Mouse (Mus musculus): ENCODE measurements around the gene Kcnd3.

Kcnd3 gene

GRCm38 (mm10) chr3:105653544-105654380 lies 201.6 kb downstream of the Kcnd3 start:
- no peak for DNase-seq (ENCODE audit: low spot score in 2 of 2)

DNA sequence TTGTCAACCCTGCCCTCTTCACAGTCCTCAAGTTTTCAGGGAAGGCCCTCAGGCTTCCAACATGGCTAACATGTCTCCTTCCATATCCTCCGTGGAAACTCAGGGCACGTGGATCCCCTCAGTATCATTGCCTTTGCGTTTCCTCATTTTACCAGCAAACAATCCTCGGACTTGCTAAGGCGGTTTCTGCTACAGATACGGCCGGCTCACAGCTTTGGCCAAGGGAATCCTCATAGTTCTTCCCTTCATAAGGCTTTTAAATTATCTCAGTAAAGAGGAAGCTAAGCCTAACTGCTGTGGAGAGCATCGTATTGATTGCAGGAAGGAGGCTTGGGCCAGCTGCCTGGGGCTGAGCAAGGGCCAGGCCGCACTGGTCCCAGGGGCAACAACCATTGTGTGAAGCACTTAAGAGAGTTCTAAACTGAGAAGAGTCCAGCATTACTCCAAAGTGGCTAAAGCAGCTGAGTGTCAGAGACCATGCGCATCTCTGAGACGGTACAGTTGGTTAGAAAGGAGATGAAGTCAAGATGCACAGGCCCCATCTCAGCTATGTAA lies 203.0 kb downstream of the Kcnd3 start:
- DNase-seq (ENCODE audit: low spot score in 2 of 2) = no peak

DNA sequence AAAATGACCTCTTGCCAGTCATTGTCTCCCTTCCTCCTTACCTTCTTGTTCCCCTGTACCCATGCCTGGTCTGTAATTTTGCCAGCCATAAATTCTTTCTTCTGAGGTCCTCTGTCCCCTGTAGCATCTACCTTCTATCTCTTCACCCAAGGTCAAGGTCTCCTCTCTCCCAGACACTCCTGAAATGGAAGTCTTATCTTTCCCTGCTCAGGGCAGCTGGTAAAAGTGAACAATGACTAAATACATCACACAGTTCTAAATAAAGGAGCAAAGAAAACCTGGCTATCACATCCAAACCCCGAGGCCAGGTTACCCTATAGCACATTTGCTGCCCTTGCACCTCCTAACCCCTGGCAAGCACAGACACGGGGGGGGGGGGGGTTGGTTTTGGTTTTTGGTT lies 208.4 kb downstream of the Kcnd3 start:
- DNase-seq (ENCODE audit: low spot score in 2 of 2) = no peak

DNA sequence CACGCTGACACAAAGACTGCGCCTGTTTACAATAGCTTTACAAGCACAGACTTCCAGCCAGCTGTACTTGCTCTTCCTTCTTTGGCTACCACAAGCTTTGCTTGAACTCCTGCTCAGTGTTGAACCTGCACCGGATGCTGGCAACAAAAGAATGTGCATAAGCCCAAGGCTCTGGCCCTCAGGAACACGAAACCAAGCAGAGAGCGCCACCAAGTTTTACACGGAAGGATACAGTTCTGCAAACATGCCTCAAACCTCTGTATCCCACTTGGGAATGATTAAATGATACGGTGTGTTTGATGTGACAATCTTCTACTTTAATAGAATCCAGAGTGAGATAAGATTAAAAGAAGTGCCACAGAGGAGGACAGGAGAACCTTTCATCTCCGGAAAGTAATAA lies 210.9 kb downstream of the Kcnd3 start:
- DNase-seq (ENCODE audit: low spot score in 2 of 2) = no peak

GRCm38 (mm10) chr3:105665105-105665765 lies 213.1 kb downstream of the Kcnd3 start:
- DNase-seq (ENCODE audit: low spot score in 2 of 2) = no peak

GRCm38 (mm10) chr3:105666996-105667523 lies 214.9 kb downstream of the Kcnd3 start:
- DNase-seq (ENCODE audit: low spot score in 2 of 2) = no peak

GRCm38 (mm10) chr3:105668161-105668560 lies 216.0 kb downstream of the Kcnd3 start:
- no peak for DNase-seq (ENCODE audit: low spot score in 2 of 2)

GRCm38 (mm10) chr3:105669776-105670175 lies 217.6 kb downstream of the Kcnd3 start:
- DNase-seq (ENCODE audit: low spot score in 2 of 2) = no peak

DNA sequence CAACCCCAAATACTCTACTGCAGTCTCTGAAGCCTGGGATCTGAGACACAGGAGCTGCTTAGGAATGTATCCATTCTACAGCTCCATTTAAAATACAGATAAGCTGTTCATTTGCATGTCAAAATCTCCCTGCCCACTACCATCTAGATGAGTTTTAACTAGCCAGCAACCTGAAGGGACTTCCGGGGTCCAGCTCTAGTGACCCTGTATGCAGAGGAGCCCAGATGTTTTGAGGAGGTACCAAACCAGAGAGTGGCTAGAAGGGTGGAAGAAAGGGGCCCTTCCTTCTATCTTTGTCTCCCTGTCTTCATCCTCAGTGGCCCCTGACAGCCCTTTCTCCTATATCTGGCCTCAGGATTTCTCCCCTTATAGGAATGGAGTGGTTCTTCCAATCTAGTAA lies 218.7 kb downstream of the Kcnd3 start:
- DNase-seq (ENCODE audit: low spot score in 2 of 2) = no peak

GRCm38 (mm10) chr3:105674595-105675218 lies 222.6 kb downstream of the Kcnd3 start:
- peak in 1 of 2 experiments; percentile 45 for DNase-seq (ENCODE audit: low spot score in 2 of 2)

GRCm38 (mm10) chr3:105675932-105676331 lies 223.8 kb downstream of the Kcnd3 start:
- DNase-seq (ENCODE audit: low spot score in 2 of 2) = no peak

- DNase-seq (ENCODE audit: low spot score in 2 of 2) = no peak
These were observed 228.2 kb downstream of the Kcnd3 start for GRCm38 (mm10) chr3:105680346-105680745.

- DNase-seq (ENCODE audit: low spot score in 2 of 2) = no peak
These were observed 234.5 kb downstream of the Kcnd3 start for GRCm38 (mm10) chr3:105686394-105687323.

GRCm38 (mm10) chr3:105687324-105688060 lies 235.4 kb downstream of the Kcnd3 start, which contains the start of gene Ddx20:
TSS of gene Ddx20 (minus strand) at chr3:105687574.
- DNase-seq (ENCODE audit: low spot score in 2 of 2) = peak; percentile 74 to 81

DNA sequence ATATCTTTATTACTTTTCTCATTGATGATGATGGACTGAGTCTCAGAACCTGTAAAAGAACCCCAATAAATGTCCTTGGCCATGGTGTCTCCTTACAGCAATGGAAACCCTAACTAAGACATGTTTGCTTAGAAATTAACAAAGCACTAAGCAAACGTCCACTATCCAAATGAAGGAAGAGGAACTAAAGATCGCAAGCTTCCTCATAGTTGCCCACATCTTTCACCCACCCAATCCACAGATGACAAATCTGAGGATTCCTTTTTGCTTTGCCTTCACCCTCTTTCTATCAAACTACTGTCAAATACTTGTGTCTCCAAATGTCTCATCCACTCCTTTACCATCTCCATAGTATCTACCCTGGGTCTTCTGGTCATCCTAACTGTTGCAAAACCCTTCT lies 236.4 kb downstream of the Kcnd3 start:
- DNase-seq (ENCODE audit: low spot score in 2 of 2) = no peak

DNA sequence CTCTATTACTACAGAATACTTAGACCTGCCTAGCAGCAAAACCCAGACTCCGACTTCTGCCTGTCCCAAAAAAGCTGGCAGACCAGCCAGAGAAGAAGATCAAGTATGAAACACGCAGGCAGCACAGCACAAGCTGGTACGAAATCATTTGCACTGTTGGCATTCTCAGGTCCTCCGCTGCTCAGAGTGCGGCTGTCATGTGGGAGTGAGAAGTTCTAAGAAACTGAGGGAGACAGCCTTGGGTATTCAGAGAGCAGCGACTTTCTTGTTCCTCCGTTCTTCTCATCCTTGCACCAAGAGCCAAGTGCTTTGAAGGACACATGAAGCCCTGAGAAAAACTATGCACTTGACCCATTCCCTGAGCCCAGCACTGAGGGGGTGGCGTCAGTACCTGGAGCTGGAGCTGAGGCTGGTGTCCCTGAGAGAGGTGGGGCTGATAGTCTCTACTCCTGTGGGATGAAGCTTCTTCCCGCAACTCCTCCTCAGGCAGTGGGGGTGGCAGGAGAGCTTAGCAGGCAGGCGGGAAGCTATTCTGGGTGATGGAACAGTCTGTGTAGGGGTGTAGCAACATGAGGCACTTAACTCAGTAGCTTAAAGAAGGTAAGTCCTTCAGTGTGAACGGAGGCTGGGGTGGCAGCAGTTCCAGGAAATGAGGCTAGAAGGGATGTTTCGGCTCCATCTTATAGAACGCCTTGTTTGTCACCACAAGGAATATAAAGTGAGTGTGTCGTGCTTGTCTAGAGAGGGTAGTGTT lies 241.4 kb downstream of the Kcnd3 start:
- DNase-seq (ENCODE audit: low spot score in 2 of 2) = peak in 1 of 2 experiments; percentile 67

DNA sequence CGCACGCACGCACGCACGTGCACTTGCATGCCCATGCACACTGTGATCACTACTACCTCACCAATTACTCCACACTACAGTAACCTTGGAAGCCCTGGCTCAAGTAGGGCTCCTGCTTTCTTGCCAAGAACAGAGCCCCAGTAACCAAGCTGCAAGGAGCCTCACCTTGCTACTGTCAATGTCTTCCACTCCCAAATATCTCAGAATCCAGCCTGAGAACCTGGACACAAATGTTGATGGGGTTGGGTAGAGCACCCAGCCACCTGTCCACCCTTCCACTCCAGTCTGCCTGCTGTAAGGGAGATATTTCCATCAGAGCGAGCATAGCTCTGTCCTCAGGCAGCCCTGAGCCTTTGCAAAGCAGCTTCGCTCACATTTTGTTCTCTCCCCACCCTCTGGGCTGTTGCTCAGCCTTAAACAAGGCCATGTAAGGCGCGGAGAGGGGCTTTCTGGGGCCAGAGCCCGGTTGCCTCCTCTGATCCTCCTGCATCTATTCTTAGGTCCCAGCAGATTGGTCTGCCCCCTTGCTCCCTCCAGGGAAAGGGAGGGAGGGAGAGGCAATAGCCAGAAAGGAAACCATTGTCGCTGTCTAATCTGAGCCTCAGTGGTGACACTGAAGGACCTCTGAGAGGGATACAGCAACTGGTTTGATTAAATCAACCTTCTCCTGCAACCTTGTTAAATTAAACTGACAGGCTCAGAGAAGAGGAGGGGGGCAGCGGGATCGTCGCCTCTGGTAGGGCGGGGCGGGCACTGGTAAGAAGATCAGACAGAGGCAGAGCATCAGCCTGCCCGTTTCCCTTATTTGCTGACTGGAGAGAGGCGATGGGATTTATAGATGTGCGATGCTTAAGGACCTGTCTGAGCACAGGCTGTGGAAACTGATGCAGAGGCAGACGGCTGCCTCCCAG lies 243.6 kb downstream of the Kcnd3 start:
- DNase-seq (ENCODE audit: low spot score in 2 of 2) = no peak

DNA sequence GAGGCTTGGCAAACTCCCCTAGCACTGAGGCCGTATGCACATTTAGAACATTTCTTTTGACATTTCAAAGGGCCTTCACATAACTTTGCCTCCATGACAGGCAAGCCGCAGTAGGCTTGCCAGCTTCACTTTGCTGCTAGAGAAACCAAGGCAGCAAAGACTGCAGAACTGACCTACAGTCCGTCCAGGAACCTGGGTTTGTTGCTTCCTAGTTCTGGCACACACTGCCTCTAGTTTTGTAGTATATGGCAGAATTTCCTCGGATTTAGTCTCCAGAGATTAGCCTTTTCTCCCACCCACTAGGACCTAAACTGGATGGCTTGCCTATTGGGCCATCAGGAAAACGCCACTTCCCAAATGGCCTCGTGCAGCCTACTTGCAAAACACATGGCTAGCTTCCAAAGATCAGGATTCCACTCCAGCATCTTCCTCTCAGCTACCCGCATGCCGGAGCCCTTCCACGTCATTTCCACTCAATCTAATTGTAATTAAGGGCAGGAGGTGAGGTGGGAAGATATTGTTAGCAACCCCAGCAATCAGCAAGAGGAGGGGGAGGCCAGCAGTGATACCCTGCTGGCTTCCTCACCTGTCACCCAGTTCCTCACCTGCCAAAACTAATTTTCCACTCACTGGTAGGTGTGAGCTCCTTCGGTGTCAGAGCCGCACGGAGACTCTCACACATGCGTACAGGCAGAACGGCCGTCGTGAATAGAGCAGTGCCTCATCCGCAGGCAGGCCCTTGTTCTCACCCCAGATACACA lies 244.4 kb downstream of the Kcnd3 start:
- DNase-seq (ENCODE audit: low spot score in 2 of 2) = no peak
